Mouse (Mus musculus) forebrain, embryonic 15.5 days (tissue): ENCODE measurements at regions not wholly inside any gene's neighbourhood (a gene's known extent, or its start where the extent isn't known, plus 50 kb on each side); places are given as distances from the start of the nearest gene placed in this dataset.
"Not testable (repeated sequence)": the region's sequence is repeated elsewhere in the genome, so short reads cannot be mapped to it uniquely, and the experiment has no call there.

Source experiments
- ATAC-seq: fragments of 200-750 bp; cut with Nextera tagmentation; replicated peaks from 2 replicates; pipeline ENCODE4 v1.8.0; 2017; ENCODE audit warnings: mild to moderate bottlenecking, moderate TSS enrichment, moderate library complexity
- H3K27ac ChIP-seq: fragments of 300-500 bp; sonication (generic); replicated peaks from 2 replicates; pipeline ENCODE4 v1.5.1; 2015; ENCODE audit warnings: mild to moderate bottlenecking, inconsistent platforms
- H3K27me3 ChIP-seq: fragments of 300-500 bp; sonication (generic); 2 replicates; pipeline ENCODE4 v1.6.1; 2015; ENCODE audit warnings: inconsistent platforms
- H3K36me3 ChIP-seq: fragments of 300-500 bp; sonication (generic); 2 replicates; pipeline ENCODE4 v1.6.1; 2015; ENCODE audit warnings: mild to moderate bottlenecking, inconsistent platforms
- H3K4me1 ChIP-seq: fragments of 300-500 bp; sonication (generic); 2 replicates; pipeline ENCODE4 v1.6.1; 2015; ENCODE audit warnings: inconsistent platforms
- H3K4me2 ChIP-seq: fragments of 300-500 bp; sonication (generic); replicated peaks from 2 replicates; pipeline ENCODE4 v1.6.1; 2015; ENCODE audit warnings: mild to moderate bottlenecking, inconsistent platforms
- H3K4me3 ChIP-seq: fragments of 300-500 bp; sonication (generic); 2 replicates; pipeline ENCODE4 v1.5.1; 2015; ENCODE audit warnings: mild to moderate bottlenecking, inconsistent platforms
- H3K9ac ChIP-seq: fragments of 300-500 bp; sonication (generic); replicated peaks from 2 replicates; pipeline ENCODE4 v1.6.1; 2015; ENCODE audit warnings: mild to moderate bottlenecking, inconsistent platforms
- H3K9me3 ChIP-seq: fragments of 300-500 bp; sonication (generic); 2 replicates; pipeline ENCODE4 v1.6.1; 2016; ENCODE audit warnings: inconsistent platforms
- WGBS: fragments of 180-500 bp; shearing (Covaris S2); methylation state at CpG from one replicate; pipeline ENCODE4 v1.1.7; 2015; ENCODE audit warnings: mixed read lengths; 5-methylcytosine and 5-hydroxymethylcytosine counted together

DNA sequence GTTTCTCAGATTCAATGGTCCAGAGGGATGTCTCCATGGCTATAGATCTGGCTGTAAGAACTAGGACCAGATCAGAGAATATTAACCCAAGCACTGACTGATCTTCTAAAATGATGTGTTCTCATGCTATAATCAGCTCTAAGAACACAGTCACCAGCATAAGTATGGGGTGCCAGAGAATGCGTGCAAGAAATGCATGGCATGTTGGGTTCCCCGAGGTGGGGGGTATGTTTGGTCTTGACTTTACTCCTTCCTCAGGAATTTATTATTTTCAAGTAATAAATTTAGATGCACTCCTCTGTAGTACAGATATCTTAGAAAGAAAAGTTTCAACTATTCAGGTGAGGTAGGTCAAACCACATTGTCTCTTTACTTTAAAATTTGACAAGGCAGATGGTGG is 246.5 kb upstream of the Pik3r1 start:
- no peaks in the 10 kb centered on the region for H3K4me1 ChIP-seq
- 92% methylated on average over 2 of the region's 2 CpGs for WGBS
- no peak overlapping the region for H3K9ac ChIP-seq
- H3K27ac ChIP-seq, result no peak overlapping the region
- no peak overlapping the region for H3K4me2 ChIP-seq
- no peak for ATAC-seq
- H3K9me3 ChIP-seq, result no peaks in the 10 kb centered on the region
- H3K36me3 ChIP-seq, result no peaks in the 10 kb centered on the region
- H3K4me3 ChIP-seq, result no peak overlapping the region
- no peaks in the 10 kb centered on the region for H3K27me3 ChIP-seq

DNA sequence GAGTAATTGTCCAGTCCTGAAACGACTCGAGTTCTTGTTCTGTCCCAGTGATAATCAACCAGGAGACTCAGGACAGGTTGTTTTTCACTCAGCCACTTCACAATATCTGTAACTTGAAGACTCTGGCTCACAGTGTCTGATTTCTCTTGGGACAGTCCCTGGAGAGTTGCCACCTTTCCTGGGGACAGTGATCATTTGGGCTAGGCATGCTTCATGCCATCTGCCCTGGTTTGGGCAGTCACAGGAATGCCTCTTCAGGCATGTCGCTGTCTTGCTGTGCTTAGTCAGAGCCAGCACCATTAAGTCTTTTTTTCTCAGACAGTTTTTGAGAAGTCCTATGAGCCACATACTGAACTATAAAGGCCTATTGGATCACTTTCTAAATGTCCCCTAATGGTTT is 246.9 kb upstream of the Pik3r1 start:
- no peaks in the 10 kb centered on the region for H3K9me3 ChIP-seq
- no peaks in the 10 kb centered on the region for H3K27me3 ChIP-seq
- H3K4me3 ChIP-seq, result no peak overlapping the region
- no peaks in the 10 kb centered on the region for H3K4me1 ChIP-seq
- H3K36me3 ChIP-seq, result no peaks in the 10 kb centered on the region
- ATAC-seq, result no peak
- 81% methylated on average over 3 of the region's 3 CpGs for WGBS
- H3K27ac ChIP-seq, result no peak overlapping the region
- H3K4me2 ChIP-seq, result no peak overlapping the region
- H3K9ac ChIP-seq, result no peak overlapping the region

DNA sequence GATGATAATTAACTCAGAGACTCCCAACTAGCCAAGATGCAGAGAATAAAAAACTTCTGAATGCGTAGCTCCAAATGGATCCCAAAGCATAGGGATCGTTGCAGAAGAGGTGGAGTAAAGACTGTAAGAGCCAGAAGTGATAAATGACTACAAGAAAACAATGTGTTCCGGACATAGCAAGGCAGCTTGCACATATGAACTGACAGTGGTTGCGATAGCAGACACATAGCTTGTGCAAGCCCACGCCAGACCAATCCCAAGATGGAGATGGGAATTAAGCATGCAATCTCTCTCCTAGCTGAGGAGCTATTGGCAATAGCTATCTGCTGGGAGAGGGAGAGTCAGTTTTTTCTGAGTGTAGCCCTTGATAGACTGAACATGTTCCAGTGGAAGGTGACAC is 248.5 kb upstream of the Pik3r1 start:
- H3K36me3 ChIP-seq, result no peaks in the 10 kb centered on the region
- no peak overlapping the region for H3K4me2 ChIP-seq
- no peak for ATAC-seq
- H3K9ac ChIP-seq, result no peak overlapping the region
- 92% methylated on average over 5 of the region's 5 CpGs for WGBS
- H3K4me1 ChIP-seq, result no peaks in the 10 kb centered on the region
- H3K9me3 ChIP-seq, result no peaks in the 10 kb centered on the region
- H3K4me3 ChIP-seq, result no peak overlapping the region
- H3K27me3 ChIP-seq, result no peaks in the 10 kb centered on the region
- H3K27ac ChIP-seq, result no peak overlapping the region

DNA sequence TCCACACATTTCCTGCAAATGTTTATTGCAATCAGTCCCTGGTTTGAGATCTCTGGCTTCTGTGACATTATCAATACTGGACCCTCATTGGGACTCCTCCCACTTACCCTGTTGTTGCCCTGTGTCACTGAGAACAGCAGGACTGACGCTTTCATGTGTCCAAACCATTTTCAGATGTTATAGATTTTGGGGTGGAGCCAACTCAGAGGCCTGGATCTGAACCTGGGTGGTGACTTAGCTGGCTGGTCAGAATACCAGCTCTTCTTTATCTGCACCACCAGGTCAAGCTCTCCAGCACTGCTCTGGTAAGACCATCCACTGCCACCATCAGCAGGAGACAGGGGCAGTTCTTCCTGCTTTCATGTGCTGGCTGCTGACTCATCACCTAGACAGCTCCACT is 254.3 kb upstream of the Pik3r1 start:
- WGBS, result 81% methylated on average over 1 of the region's 1 CpGs
- no peaks in the 10 kb centered on the region for H3K9me3 ChIP-seq
- H3K4me3 ChIP-seq, result no peak overlapping the region
- H3K4me2 ChIP-seq, result no peak overlapping the region
- no peak for ATAC-seq
- no peaks in the 10 kb centered on the region for H3K36me3 ChIP-seq
- no peak overlapping the region for H3K27ac ChIP-seq
- no peaks in the 10 kb centered on the region for H3K4me1 ChIP-seq
- no peaks in the 10 kb centered on the region for H3K27me3 ChIP-seq
- no peak overlapping the region for H3K9ac ChIP-seq

DNA sequence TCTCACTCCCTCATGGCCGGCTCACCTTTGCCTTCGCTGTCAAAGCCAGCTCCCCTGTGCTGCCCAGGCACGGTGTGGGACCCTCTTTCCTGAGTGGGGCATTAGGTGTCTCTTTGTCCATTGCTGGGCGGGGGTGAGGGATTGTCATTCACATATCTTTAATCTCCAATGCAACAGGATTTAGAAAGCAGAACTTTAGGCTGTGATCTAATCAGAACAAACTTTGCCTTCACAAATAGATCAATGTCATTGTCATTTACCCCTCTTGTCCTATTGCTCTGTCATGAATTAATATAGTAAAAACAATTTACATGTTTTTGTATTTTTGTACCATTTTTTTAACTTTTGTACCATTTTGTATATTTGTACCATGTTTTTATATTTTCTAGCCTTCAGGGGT is 254.7 kb upstream of the Pik3r1 start:
- no peaks in the 10 kb centered on the region for H3K27me3 ChIP-seq
- 82% methylated on average over 4 of the region's 4 CpGs for WGBS
- H3K36me3 ChIP-seq, result no peaks in the 10 kb centered on the region
- no peak overlapping the region for H3K9ac ChIP-seq
- no peak for ATAC-seq
- H3K4me1 ChIP-seq, result no peaks in the 10 kb centered on the region
- no peak overlapping the region for H3K4me2 ChIP-seq
- no peaks in the 10 kb centered on the region for H3K9me3 ChIP-seq
- no peak overlapping the region for H3K27ac ChIP-seq
- no peak overlapping the region for H3K4me3 ChIP-seq

DNA sequence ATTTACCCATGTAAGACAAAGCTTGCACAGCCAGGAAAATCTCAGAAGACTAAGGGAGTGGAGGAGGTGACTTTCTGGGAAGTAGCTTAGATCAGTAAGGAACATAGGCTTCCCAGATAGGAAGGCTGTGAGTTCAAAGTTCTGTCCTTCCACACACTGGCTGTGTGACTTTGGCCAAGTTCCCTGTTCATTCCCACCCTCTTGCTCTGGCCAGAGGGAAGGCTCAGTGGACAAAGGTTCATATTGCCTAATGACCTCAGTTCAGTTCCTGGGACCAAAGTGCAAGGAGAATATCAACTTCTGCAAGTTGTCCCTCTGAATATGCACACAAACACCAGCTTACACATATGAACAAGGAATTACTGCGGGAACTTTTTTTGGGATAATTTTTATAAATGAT is 255.6 kb upstream of the Pik3r1 start:
- Histone ChIP-seq H3K9ac (no peak overlapping the region), H3K4me2 (no peak overlapping the region), H3K4me3 (no peak overlapping the region), H3K27me3 (no peaks in the 10 kb centered on the region), H3K36me3 (no peaks in the 10 kb centered on the region), H3K4me1 (no peaks in the 10 kb centered on the region), H3K9me3 (no peaks in the 10 kb centered on the region), H3K27ac (no peak overlapping the region)
- ATAC-seq, result no peak
- WGBS, result 95% methylated on average over 1 of the region's 1 CpGs

DNA sequence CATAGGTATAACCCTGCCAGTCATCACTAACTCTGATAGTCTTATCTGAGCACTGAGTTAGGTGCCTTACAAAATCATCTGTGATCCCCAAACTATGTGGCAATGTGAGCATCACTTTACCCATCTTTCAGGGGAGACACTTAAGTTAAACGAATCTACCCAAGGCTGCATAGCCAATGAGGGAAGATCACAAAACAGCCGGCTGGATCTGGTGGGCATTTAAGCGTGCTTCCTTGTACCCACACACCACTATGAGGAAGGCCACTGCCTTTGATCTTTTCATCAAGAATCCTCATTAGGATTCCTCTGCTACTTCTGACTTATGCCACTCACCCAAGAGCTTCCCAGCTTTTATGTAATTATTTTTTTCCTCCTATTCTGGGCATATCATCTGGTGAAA is 257.1 kb upstream of the Pik3r1 start:
- no peak overlapping the region for H3K27ac ChIP-seq
- WGBS, result 70% methylated on average over 3 of the region's 3 CpGs
- H3K27me3 ChIP-seq, result no peaks in the 10 kb centered on the region
- H3K9me3 ChIP-seq, result no peaks in the 10 kb centered on the region
- H3K9ac ChIP-seq, result no peak overlapping the region
- no peak for ATAC-seq
- no peak overlapping the region for H3K4me3 ChIP-seq
- H3K36me3 ChIP-seq, result no peaks in the 10 kb centered on the region
- H3K4me1 ChIP-seq, result no peaks in the 10 kb centered on the region
- H3K4me2 ChIP-seq, result no peak overlapping the region

DNA sequence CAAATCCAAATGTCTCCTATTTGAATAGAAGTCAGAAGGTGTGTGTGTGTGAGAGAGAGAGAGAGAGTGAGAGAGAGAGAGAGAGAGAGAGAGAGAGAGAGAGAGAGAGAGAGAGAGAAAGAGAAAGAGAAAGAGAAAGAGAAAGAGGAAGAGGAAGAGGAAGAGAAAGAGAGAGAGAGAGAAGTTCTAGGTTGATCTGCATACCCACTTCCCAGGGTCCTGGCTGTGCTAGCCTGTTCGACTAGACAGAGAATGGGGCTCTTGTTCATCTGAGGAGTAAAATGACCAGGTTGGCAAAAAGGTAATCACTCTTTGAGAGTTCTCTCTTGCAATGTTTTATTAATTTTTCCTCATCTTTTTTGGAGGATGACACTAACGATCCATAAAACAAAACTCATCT is 257.5 kb upstream of the Pik3r1 start:
- not testable (repeated sequence) for ATAC-seq, H3K27ac ChIP-seq, H3K36me3 ChIP-seq, H3K4me2 ChIP-seq, H3K9me3 ChIP-seq, H3K4me1 ChIP-seq, H3K4me3 ChIP-seq, H3K9ac ChIP-seq, H3K27me3 ChIP-seq
- 88% methylated on average over 2 of the region's 2 CpGs for WGBS

DNA sequence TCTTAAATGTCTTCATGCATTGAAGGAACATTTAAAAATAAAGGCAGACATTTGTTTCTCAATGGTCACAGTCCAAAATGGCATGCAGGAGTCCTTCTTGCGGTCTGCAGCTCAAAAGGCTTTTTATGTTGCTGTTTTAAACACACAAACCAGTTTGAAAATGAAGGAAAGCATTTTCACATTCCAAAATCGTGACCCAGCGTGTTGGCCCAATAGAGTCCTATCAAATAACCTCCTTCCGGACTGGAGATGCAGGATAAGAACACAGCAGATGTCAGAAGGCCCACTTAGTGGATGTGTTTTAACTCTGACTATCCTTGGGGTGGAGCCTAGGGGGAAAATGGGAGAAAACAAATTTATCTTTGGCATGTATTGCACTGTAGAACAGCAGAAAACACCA is 263.4 kb upstream of the Pik3r1 start:
- no peak for ATAC-seq
- no peaks in the 10 kb centered on the region for H3K4me1 ChIP-seq
- WGBS, result 89% methylated on average over 4 of the region's 4 CpGs

DNA sequence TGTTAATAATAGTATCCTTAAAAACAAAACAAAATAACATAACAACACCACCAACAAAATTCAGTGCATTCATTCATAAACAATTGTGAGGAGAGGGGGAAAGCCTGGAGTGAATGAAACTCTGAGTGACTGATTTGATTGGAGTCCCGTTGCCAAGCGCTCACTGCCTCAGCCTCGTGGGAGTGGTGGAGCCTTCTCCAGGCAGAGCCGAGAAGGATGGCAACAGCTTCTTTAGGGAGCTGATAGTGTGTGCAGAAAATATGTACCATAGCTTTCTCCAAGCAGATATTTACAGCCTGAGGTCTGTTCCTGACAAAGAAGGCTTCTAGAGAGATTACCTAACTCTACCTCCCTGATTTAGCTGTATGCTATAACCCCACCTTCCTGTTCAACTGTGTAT is 266.5 kb upstream of the Pik3r1 start:
- no peak for ATAC-seq
- no peaks in the 10 kb centered on the region for H3K27me3 ChIP-seq
- no peaks in the 10 kb centered on the region for H3K4me1 ChIP-seq
- H3K36me3 ChIP-seq, result no peaks in the 10 kb centered on the region
- WGBS, result 37% methylated on average over 4 of the region's 4 CpGs
- no peak overlapping the region for H3K27ac ChIP-seq
- no peaks in the 10 kb centered on the region for H3K9me3 ChIP-seq
- H3K9ac ChIP-seq, result no peak overlapping the region
- no peak overlapping the region for H3K4me2 ChIP-seq
- no peak overlapping the region for H3K4me3 ChIP-seq

More for the DNA sequence above, 263.4 kb upstream of the Pik3r1 start:
- Histone ChIP-seq H3K9ac (no peak overlapping the region), H3K27ac (no peak overlapping the region), H3K4me3 (no peak overlapping the region), H3K9me3 (no peaks in the 10 kb centered on the region), H3K36me3 (no peaks in the 10 kb centered on the region), H3K4me2 (no peak overlapping the region), H3K27me3 (no peaks in the 10 kb centered on the region)

DNA sequence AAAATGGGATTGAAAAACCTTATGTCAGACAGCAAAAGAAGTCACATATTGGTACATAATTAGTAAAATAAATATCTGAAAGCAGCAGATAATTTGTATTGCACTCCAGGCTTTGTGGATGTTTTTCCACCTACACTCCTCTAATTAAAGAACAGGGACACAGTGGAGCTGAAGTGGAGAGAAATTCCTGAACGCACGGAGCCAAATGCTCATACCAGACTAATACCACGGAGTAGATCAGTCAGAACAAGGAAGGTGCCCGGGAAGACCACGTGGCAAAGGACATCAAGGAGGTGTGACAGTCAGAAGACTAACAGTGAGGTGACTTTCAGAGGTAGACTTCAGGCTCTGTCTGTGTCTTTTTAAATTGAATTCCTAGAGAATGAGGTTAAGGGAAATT is 268.0 kb upstream of the Pik3r1 start:
- Histone ChIP-seq H3K27ac (no peak overlapping the region), H3K36me3 (no peaks in the 10 kb centered on the region), H3K9me3 (no peaks in the 10 kb centered on the region), H3K4me1 (no peaks in the 10 kb centered on the region), H3K4me3 (no peak overlapping the region), H3K9ac (no peak overlapping the region), H3K27me3 (no peaks in the 10 kb centered on the region), H3K4me2 (no peak overlapping the region)
- 81% methylated on average over 5 of the region's 5 CpGs for WGBS
- ATAC-seq, result no peak

DNA sequence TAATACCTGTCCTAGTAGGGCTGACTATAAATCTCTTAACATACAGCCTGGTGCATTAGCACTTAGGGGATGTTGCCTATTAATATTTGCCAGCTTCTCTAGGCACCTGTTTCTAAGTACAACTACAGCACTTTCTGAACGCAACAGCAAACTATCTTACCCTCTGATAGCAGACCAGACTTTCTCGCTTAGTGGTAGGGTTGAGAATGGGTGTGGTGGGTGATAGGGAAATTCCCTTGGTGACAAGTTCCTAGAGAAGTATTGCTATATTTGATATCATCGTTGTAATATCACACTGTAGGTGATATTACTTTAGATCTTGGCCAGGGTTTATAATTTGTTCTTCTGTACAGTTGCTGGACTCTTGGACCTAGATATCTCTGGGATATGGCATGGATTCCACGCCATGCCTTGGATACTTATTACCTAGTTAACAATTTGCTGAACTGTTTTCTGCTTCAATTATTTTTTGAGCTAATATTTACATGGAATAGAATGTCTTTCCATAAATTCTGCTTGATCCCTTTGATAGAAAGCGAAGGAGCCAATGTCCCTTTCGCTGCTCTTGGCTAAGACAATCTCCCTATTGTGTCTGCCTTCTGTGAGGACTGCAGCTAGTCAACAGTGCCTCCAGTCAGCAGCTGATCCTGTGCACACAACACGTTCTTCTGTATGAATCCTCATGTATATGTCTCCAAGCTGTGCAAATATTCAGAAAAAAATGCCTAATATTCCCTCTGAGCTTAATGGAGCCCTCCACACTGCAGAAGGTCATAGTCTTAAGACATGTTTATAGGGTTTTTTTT is 269.0 kb upstream of the Pik3r1 start:
- Histone ChIP-seq H3K9ac (no peak overlapping the region), H3K4me1 (no peaks in the 10 kb centered on the region), H3K27ac (no peak overlapping the region), H3K4me3 (no peak overlapping the region), H3K4me2 (no peak overlapping the region), H3K9me3 (no peaks in the 10 kb centered on the region), H3K36me3 (no peaks in the 10 kb centered on the region), H3K27me3 (no peaks in the 10 kb centered on the region)
- ATAC-seq, result no peak
- whole genome bisulfite sequencing, result 79% methylated on average over 7 of the region's 7 CpGs

DNA sequence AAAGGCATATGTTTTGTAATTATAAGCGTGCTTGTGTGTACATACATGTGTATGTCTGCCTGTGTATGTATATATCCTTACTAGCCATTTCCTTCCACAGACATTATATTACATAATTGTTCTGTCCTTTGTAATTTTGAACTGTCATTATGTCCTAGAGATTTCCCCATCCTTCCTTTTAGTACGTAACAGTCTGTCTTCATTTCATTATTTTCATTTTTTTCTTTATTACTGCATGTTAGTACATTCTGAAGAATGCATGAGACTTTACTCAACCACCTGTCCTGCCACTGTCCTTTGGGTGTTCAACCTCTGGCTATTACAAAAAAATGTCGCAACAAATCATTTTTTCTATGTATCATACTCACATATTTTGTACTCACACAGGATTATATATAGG is 292.2 kb upstream of the Pik3r1 start:
- H3K9ac ChIP-seq, result no peak overlapping the region
- H3K4me1 ChIP-seq, result no peaks in the 10 kb centered on the region
- no peak overlapping the region for H3K27ac ChIP-seq
- H3K9me3 ChIP-seq, result no peaks in the 10 kb centered on the region
- no peak for ATAC-seq
- no peaks in the 10 kb centered on the region for H3K36me3 ChIP-seq
- 92% methylated on average over 3 of the region's 3 CpGs for WGBS
- H3K4me2 ChIP-seq, result no peak overlapping the region
- H3K27me3 ChIP-seq, result no peaks in the 10 kb centered on the region
- H3K4me3 ChIP-seq, result no peak overlapping the region
